Mouse (Mus musculus): ENCODE results near the gene Klhl13. TPM values are rescaled to one million over a fixed set of nuclear protein-coding genes. Genes with fewer than 3 reads are reported as not detected.

Klhl13 gene
- polyA plus RNA-seq, 1 experiment from 2014 or later = 54.8 TPM

DNA sequence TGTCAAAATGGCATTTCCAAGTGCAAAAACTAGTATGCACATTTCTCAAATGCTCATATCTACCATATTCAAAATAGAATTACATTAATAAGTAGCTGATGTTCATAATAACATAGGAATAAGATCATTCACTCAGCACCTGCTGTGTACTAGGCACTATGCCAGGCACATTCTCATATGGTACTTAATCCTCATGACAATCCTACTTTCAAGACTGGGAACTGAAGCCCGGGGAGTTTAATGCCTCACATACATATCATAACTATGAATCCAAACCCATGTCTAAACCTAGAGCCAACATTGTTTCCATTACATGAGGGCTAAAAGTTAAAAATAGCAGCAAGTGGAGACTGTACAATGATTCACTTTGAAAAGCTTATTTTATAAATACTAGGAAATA, 97.3 kb downstream of the Klhl13 start:
- Histone ChIP-seq H3K4me1 (no peaks in the 10 kb centered on the region), H3K4me3 (no peak overlapping the region), H3K27me3 (replicated peaks; ENCODE audit: low read depth, poor library complexity, severe bottlenecking) (no peaks in the 10 kb centered on the region), H3K9me3 (0 out of 2 replicates have a peak, but pooled peaks cover 3% of the 10 kb centered on the region), H3K36me3 (replicated peaks) (no peaks in the 10 kb centered on the region), H3K27ac (replicated peaks) (no peak overlapping the region)
- 78% methylated on average over 1 of the region's 1 CpGs for WGBS
- no peak for DNase-seq (ENCODE audit: low spot score)

GRCm38 (mm10) chrX:23248752-23249151, 116.1 kb downstream of the Klhl13 start:
- Histone ChIP-seq H3K9me3 (no peaks in the 10 kb centered on the region), H3K27ac (replicated peaks) (no peak overlapping the region), H3K36me3 (replicated peaks) (no peaks in the 10 kb centered on the region), H3K27me3 (replicated peaks; ENCODE audit: low read depth, poor library complexity, severe bottlenecking) (no peaks in the 10 kb centered on the region), H3K4me1 (no peaks in the 10 kb centered on the region), H3K4me3 (no peak overlapping the region)
- no peak for DNase-seq (ENCODE audit: low spot score)

All from embryonic facial prominence, embryonic 10.5 days (tissue).